Mouse (Mus musculus): Measurements from ENCODE around the gene Trpv6. TPM values are rescaled to one million over a fixed set of nuclear protein-coding genes. Genes with fewer than 3 reads are reported as not detected.

Gene Trpv6
- polyA plus RNA-seq, 2 experiments: 0.74 to 1.2 TPM

- Histone ChIP-seq H3K9ac (ENCODE audit: low read depth, low read length, severe bottlenecking) (no peak overlapping the region), H3K4me1 (ENCODE audit: control insufficient read depth, insufficient read depth, low read length) (no peaks in the 10 kb centered on the region), H3K27me3 (ENCODE audit: control insufficient read depth, insufficient read depth, low read length) (no peaks in the 10 kb centered on the region), H3K36me3 (ENCODE audit: control insufficient read depth, insufficient read depth, low read length) (peaks cover 14% of the 10 kb centered on the region; the same call in 1 of the 2 replicates), H3K4me2 (replicated peaks; ENCODE audit: low read depth, low read length, severe bottlenecking) (no peak overlapping the region), H3K27ac (replicated peaks; ENCODE audit: low read depth, low read length) (no peak overlapping the region), H3K9me3 (ENCODE audit: control insufficient read depth, low read length) (no peaks in the 10 kb centered on the region), H3K4me3 (replicated peaks; ENCODE audit: low read length) (no peak overlapping the region)
- ATAC-seq (ENCODE audit: low FRiP score, low read depth) (no peak), DNase-seq (ENCODE audit: low spot score) (no peak)
- WGBS: 68% methylated on average over 9 of the region's 9 CpGs
- no peak for TF ChIP-seq POLR2A (IDR thresholded peaks at IDR 0.05; ENCODE audit: borderline replicate concordance, extremely low read depth, insufficient read depth, insufficient read length)
These were observed 13.5 kb downstream of the Trpv6 start for GRCm38 (mm10) chr6:41622661-41623060.

- TF ChIP-seq POLR2A (IDR thresholded peaks at IDR 0.05; ENCODE audit: borderline replicate concordance, extremely low read depth, insufficient read depth, insufficient read length): no peak
- no peak overlapping the region for H3K9ac ChIP-seq (ENCODE audit: low read depth, low read length, severe bottlenecking)
- peaks cover 19% of the 10 kb centered on the region; the same call in 1 of the 2 replicates for H3K36me3 ChIP-seq (ENCODE audit: control insufficient read depth, insufficient read depth, low read length)
- H3K27me3 ChIP-seq (ENCODE audit: control insufficient read depth, insufficient read depth, low read length): no peaks in the 10 kb centered on the region
- ATAC-seq (ENCODE audit: low FRiP score, low read depth): no peak
- no peak overlapping the region for H3K27ac ChIP-seq (replicated peaks; ENCODE audit: low read depth, low read length)
- 90% methylated on average over 12 of the region's 12 CpGs for WGBS
- H3K4me3 ChIP-seq (replicated peaks; ENCODE audit: low read length): no peak overlapping the region
- H3K4me1 ChIP-seq (ENCODE audit: control insufficient read depth, insufficient read depth, low read length): no peaks in the 10 kb centered on the region
- DNase-seq (ENCODE audit: low spot score): no peak
- H3K9me3 ChIP-seq (ENCODE audit: control insufficient read depth, low read length): no peaks in the 10 kb centered on the region
- no peak overlapping the region for H3K4me2 ChIP-seq (replicated peaks; ENCODE audit: low read depth, low read length, severe bottlenecking)
These were observed 14.8 kb downstream of the Trpv6 start for GRCm38 (mm10) chr6:41621241-41621990.

- Histone ChIP-seq H3K4me3 (replicated peaks; ENCODE audit: low read length) (no peak overlapping the region), H3K4me2 (replicated peaks; ENCODE audit: low read depth, low read length, severe bottlenecking) (no peak overlapping the region), H3K27ac (replicated peaks; ENCODE audit: low read depth, low read length) (no peak overlapping the region), H3K9me3 (ENCODE audit: control insufficient read depth, low read length) (no peaks in the 10 kb centered on the region), H3K27me3 (ENCODE audit: control insufficient read depth, insufficient read depth, low read length) (no peaks in the 10 kb centered on the region), H3K4me1 (ENCODE audit: control insufficient read depth, insufficient read depth, low read length) (no peaks in the 10 kb centered on the region), H3K9ac (ENCODE audit: low read depth, low read length, severe bottlenecking) (no peak overlapping the region), H3K36me3 (ENCODE audit: control insufficient read depth, insufficient read depth, low read length) (peaks cover 19% of the 10 kb centered on the region; the same call in 1 of the 2 replicates)
- ATAC-seq (ENCODE audit: low FRiP score, low read depth): no peak
- no peak for TF ChIP-seq POLR2A (IDR thresholded peaks at IDR 0.05; ENCODE audit: borderline replicate concordance, extremely low read depth, insufficient read depth, insufficient read length)
- 85% methylated on average over 9 of the region's 9 CpGs for WGBS
- no peak for DNase-seq (ENCODE audit: low spot score)
These were observed 15.9 kb downstream of the Trpv6 start for GRCm38 (mm10) chr6:41620173-41620798.

GRCm38 (mm10) chr6:41607637-41608036 lies 28.6 kb downstream of the Trpv6 start:
- H3K4me3 ChIP-seq (replicated peaks; ENCODE audit: low read length): no peak overlapping the region
- no peak overlapping the region for H3K27ac ChIP-seq (replicated peaks; ENCODE audit: low read depth, low read length)
- H3K9ac ChIP-seq (ENCODE audit: low read depth, low read length, severe bottlenecking): no peak overlapping the region
- ATAC-seq (ENCODE audit: low FRiP score, low read depth) (no peak), DNase-seq (ENCODE audit: low spot score) (no peak)
- H3K9me3 ChIP-seq (ENCODE audit: control insufficient read depth, low read length): no peaks in the 10 kb centered on the region
- H3K27me3 ChIP-seq (ENCODE audit: control insufficient read depth, insufficient read depth, low read length): no peaks in the 10 kb centered on the region
- WGBS: 55% methylated on average over 5 of the region's 5 CpGs
- TF ChIP-seq POLR2A (IDR thresholded peaks at IDR 0.05; ENCODE audit: borderline replicate concordance, extremely low read depth, insufficient read depth, insufficient read length): no peak
- H3K4me1 ChIP-seq (ENCODE audit: control insufficient read depth, insufficient read depth, low read length): peaks cover 6% of the 10 kb centered on the region; the same call in 1 of the 2 replicates
- no peaks in the 10 kb centered on the region for H3K36me3 ChIP-seq (ENCODE audit: control insufficient read depth, insufficient read depth, low read length)
- no peak overlapping the region for H3K4me2 ChIP-seq (replicated peaks; ENCODE audit: low read depth, low read length, severe bottlenecking)

- H3K4me3 ChIP-seq (replicated peaks; ENCODE audit: low read length): peak overlapping the region; percentile 69
- DNase-seq (ENCODE audit: low spot score) (no peak), ATAC-seq (ENCODE audit: low FRiP score, low read depth) (no peak)
- peak overlapping the region; percentile 81 for H3K9ac ChIP-seq (ENCODE audit: low read depth, low read length, severe bottlenecking)
- no peaks in the 10 kb centered on the region for H3K27me3 ChIP-seq (ENCODE audit: control insufficient read depth, insufficient read depth, low read length)
- peak overlapping the region; percentile 93 for H3K4me2 ChIP-seq (replicated peaks; ENCODE audit: low read depth, low read length, severe bottlenecking)
- no peaks in the 10 kb centered on the region for H3K36me3 ChIP-seq (ENCODE audit: control insufficient read depth, insufficient read depth, low read length)
- TF ChIP-seq POLR2A (IDR thresholded peaks at IDR 0.05; ENCODE audit: borderline replicate concordance, extremely low read depth, insufficient read depth, insufficient read length): no peak
- H3K4me1 ChIP-seq (ENCODE audit: control insufficient read depth, insufficient read depth, low read length): peaks cover 6% of the 10 kb centered on the region; the same call in 1 of the 2 replicates
- H3K9me3 ChIP-seq (ENCODE audit: control insufficient read depth, low read length): no peaks in the 10 kb centered on the region
- no peak overlapping the region for H3K27ac ChIP-seq (replicated peaks; ENCODE audit: low read depth, low read length)
- WGBS: 4% methylated on average over 4 of the region's 4 CpGs
These were observed 30.0 kb downstream of the Trpv6 start for GRCm38 (mm10) chr6:41606214-41606613.

Data from limb, embryonic 14.5 days (tissue).